Mouse (Mus musculus): ENCODE data around the gene Gm572.

GRCm38 (mm10) chr4:148641121-148641520, 2.0 kb upstream of the Gm572 start:
- no peak for TF ChIP-seq CTCF (IDR thresholded peaks at IDR 0.05; ENCODE audit: low read depth)
- no peak for TF ChIP-seq EP300 (IDR thresholded peaks at IDR 0.05; ENCODE audit: low read depth)

Data from heart, postnatal 0 days (tissue).